Comparison of ENCODE assay signal across 8 mouse cellular contexts in the genomic region with DNA sequence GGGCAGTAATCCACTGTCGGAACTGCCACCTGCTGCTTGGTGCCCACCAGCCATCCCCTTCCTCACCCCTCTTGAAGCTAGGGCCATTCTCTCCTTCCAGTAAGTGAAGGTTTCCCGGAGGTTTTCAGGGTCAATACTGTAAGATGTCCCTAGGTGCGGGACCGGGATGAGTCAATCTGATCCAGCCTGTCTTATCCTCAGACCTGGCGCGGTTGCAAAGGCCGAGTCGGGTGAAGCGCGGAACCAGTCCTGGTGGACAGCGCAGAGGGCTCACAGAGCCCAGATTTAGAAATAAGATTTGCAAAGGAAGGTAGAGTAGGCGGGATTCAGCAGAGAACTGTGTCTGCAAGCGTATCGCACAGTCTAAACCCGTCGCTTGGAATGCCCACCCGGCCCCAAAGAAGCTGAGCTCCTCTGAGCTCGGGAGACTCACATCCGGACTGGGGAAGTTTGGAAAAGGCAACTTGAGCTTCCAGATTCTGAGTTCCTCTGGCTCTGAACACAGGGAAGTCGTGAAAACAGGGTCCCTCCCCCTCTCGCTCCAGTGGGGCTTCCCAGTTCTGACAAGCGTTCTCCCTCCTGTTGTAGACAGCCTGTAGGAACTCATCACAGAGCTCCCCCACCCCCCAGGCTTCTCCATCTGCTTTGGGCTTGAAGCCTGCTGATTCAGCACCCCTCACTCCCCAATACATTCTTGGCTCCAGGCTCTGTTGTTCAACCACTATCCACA. TPM values are rescaled to one million over a fixed set of nuclear protein-coding genes. Genes with fewer than 3 reads are reported as not detected.
DNase-seq lines count a peak whose midpoint lies in the region; ATAC-seq and TF ChIP-seq lines count a peak whose summit lies in the region.

No protein-coding gene starts in this region.

- H3K27ac ChIP-seq in spleen, adult 2 months (ENCODE audit: insufficient read depth, low read length) = no peak overlapping the region
- no peak overlapping the region for H3K27ac ChIP-seq in hindbrain, embryonic 14.5 days
- H3K27ac ChIP-seq in limb, embryonic 14.5 days (replicated peaks; ENCODE audit: low read depth, low read length) = no peak overlapping the region

- H3K27me3 ChIP-seq in spleen, adult 2 months (ENCODE audit: control insufficient read depth, insufficient read depth, low read length) = peaks cover 32% of the 10 kb centered on the region
- peaks cover 97% of the 10 kb centered on the region for H3K27me3 ChIP-seq in hindbrain, embryonic 14.5 days (ENCODE audit: control insufficient read depth, insufficient read depth, low read length)
- peaks cover 81% of the 10 kb centered on the region for H3K27me3 ChIP-seq in limb, embryonic 14.5 days (ENCODE audit: control insufficient read depth, insufficient read depth, low read length)

- TF ChIP-seq CTCF in spleen, adult 2 months (IDR thresholded peaks at IDR 0.05; ENCODE audit: extremely low read depth, insufficient read depth, insufficient read length, insufficient replicate concordance) = no peak

- WGBS in spleen, adult 2 months = 6% methylated on average over 22 of the region's 22 CpGs
- 2% methylated on average over 22 of the region's 22 CpGs for WGBS in hindbrain, embryonic 14.5 days
- WGBS in limb, embryonic 14.5 days = 3% methylated on average over 22 of the region's 22 CpGs

- no peaks in the 10 kb centered on the region for H3K36me3 ChIP-seq in spleen, adult 2 months (ENCODE audit: control insufficient read depth, insufficient read depth, low read length)
- no peaks in the 10 kb centered on the region for H3K36me3 ChIP-seq in hindbrain, embryonic 14.5 days (replicated peaks; ENCODE audit: control insufficient read depth, insufficient read depth)
- H3K36me3 ChIP-seq in limb, embryonic 14.5 days (ENCODE audit: control insufficient read depth, insufficient read depth, low read length) = no peaks in the 10 kb centered on the region

- H3K4me3 ChIP-seq in spleen, adult 2 months (ENCODE audit: extremely low read depth, insufficient read depth, insufficient read length) = peak overlapping the region; percentile 28; the same call in 1 of the 2 replicates
- H3K4me3 ChIP-seq in hindbrain, embryonic 14.5 days (replicated peaks; ENCODE audit: low read length) = peak overlapping the region; percentile 34
- peak overlapping the region; percentile 37 for H3K4me3 ChIP-seq in limb, embryonic 14.5 days (replicated peaks; ENCODE audit: low read length)

- peak overlapping the region; percentile 55 for H3K4me2 ChIP-seq in hindbrain, embryonic 14.5 days (replicated peaks)
- peak overlapping the region; percentile 61 for H3K4me2 ChIP-seq in limb, embryonic 14.5 days (replicated peaks; ENCODE audit: low read depth, low read length, severe bottlenecking)

- peak; percentile 22 for DNase-seq in CD4-positive, CD25-positive, alpha-beta regulatory T cell, adult 2 months (ENCODE audit: low read depth, low spot score)
- no peak for DNase-seq in spleen, adult 2 months (ENCODE audit: low read depth in 1 of 2, low spot score in 2 of 2)
- no peak for DNase-seq in spleen, postnatal 10 days (ENCODE audit: low spot score in 2 of 2)
- DNase-seq in hindbrain, embryonic 14.5 days (ENCODE audit: low spot score) = no peak
- DNase-seq in limb, embryonic 14.5 days (ENCODE audit: low spot score) = peak; percentile 36
- peak; percentile 70 for DNase-seq in right cerebral cortex, postnatal 25 days
- DNase-seq in gastrocnemius, postnatal 25 days = no peak

- H3K4me1 ChIP-seq in spleen, adult 2 months (ENCODE audit: control insufficient read depth, insufficient read depth, insufficient read length) = peaks cover 10% of the 10 kb centered on the region; the same call in 1 of the 2 replicates
- H3K4me1 ChIP-seq in hindbrain, embryonic 14.5 days (replicated peaks; ENCODE audit: control insufficient read depth, insufficient read depth, low read length) = peaks cover 24% of the 10 kb centered on the region
- H3K4me1 ChIP-seq in limb, embryonic 14.5 days (ENCODE audit: control insufficient read depth, insufficient read depth, low read length) = peaks cover 33% of the 10 kb centered on the region

- H3K9me3 ChIP-seq in hindbrain, embryonic 14.5 days (ENCODE audit: control insufficient read depth, low read length) = no peaks in the 10 kb centered on the region
- no peaks in the 10 kb centered on the region for H3K9me3 ChIP-seq in limb, embryonic 14.5 days (ENCODE audit: control insufficient read depth, low read length)

- TF ChIP-seq POLR2A in spleen, adult 2 months (IDR thresholded peaks at IDR 0.05; ENCODE audit: low read depth, low read length) = no peak
- no peak for TF ChIP-seq POLR2A in limb, embryonic 14.5 days (IDR thresholded peaks at IDR 0.05; ENCODE audit: borderline replicate concordance, extremely low read depth, insufficient read depth, insufficient read length)

- no peak for ATAC-seq in CD4-positive, CD25-positive, alpha-beta regulatory T cell, adult 4 months
- no peak for ATAC-seq in hindbrain, embryonic 14.5 days (ENCODE audit: low FRiP score)
- ATAC-seq in limb, embryonic 14.5 days (ENCODE audit: low FRiP score, low read depth) = peak; percentile 44

- no peak overlapping the region for H3K9ac ChIP-seq in hindbrain, embryonic 14.5 days
- H3K9ac ChIP-seq in limb, embryonic 14.5 days (ENCODE audit: low read depth, low read length, severe bottlenecking) = peak overlapping the region; percentile 41

RNA-seq across cellular contexts. Expression of gene Kcnh3, which starts 0.6 kb away (rescaled TPM):
- 1 to 10 TPM in 1 of 2 experiments, under 1 TPM in 1; 0.22 to 1.3 TPM for polyA plus RNA-seq in CD4-positive, CD25-positive, alpha-beta regulatory T cell, adult 4 months (2017; shearing (Covaris generic))
- polyA plus RNA-seq in spleen, adult 2 months (2012; rRNA removed) = 3.5 and 3.7 TPM in 2 replicates
- polyA plus RNA-seq in hindbrain, embryonic 14.5 days (2014; fragmentation: Nextera tagmentation; extraction: Ambion mirVana) = 0.81 and 0.96 TPM in 2 replicates
- 1.6 and 1.9 TPM in 2 replicates for polyA plus RNA-seq in limb, embryonic 14.5 days (2012; rRNA removed)
- polyA plus RNA-seq in limb, embryonic 14.5 days (2014; fragmentation: Nextera tagmentation; extraction: Ambion mirVana) = 0.55 and 0.58 TPM in 2 replicates
- total RNA-seq in gastrocnemius, postnatal 25 days (2021) = not detected

RNA-seq across cellular contexts. Expression of gene Mcrs1, which starts 26.5 kb away (rescaled TPM):
- 10 to 100 TPM; 51.4 to 62.3 TPM for polyA plus RNA-seq in CD4-positive, CD25-positive, alpha-beta regulatory T cell, adult 4 months (2017; shearing (Covaris generic))
- 48.5 and 63.1 TPM in 2 replicates for polyA plus RNA-seq in spleen, adult 2 months (2012; rRNA removed)
- polyA plus RNA-seq in hindbrain, embryonic 14.5 days (2014; fragmentation: Nextera tagmentation; extraction: Ambion mirVana) = 200 and 205 TPM in 2 replicates
- 88.5 and 113 TPM in 2 replicates for polyA plus RNA-seq in limb, embryonic 14.5 days (2012; rRNA removed)
- 130 and 139 TPM in 2 replicates for polyA plus RNA-seq in limb, embryonic 14.5 days (2014; fragmentation: Nextera tagmentation; extraction: Ambion mirVana)
- total RNA-seq in gastrocnemius, postnatal 25 days (2021) = 10 to 100 TPM; 20.9 to 28.7 TPM

Comparison
In these comparisons a context has a peak if more than half of its experiments do, and no peak if none do; other contexts are left out.
1. DNase-seq: peak in CD4-positive, CD25-positive, alpha-beta regulatory T cell, adult 2 months (single experiment), limb, embryonic 14.5 days (single experiment) and right cerebral cortex, postnatal 25 days (single experiment); none in spleen, adult 2 months (0 of 2), spleen, postnatal 10 days (0 of 2), hindbrain, embryonic 14.5 days (single experiment) and gastrocnemius, postnatal 25 days (single experiment).
2. Peak in every context shown above with its lines, with median percentiles within 50 percentile points of each other: H3K4me3 ChIP-seq.